Mouse (Mus musculus) midbrain, postnatal 0 days (tissue): ENCODE results near the gene Mast4. TPM values are rescaled to one million over a fixed set of nuclear protein-coding genes. Genes with fewer than 3 reads are reported as not detected.

Experiments used
- ATAC-seq: fragments of 200-750 bp; cut with Nextera tagmentation; 2 replicates; pipeline ENCODE4 v1.8.0; 2017; ENCODE audit warnings: moderate number of reproducible peaks, mild to moderate bottlenecking, moderate TSS enrichment, moderate library complexity; ENCODE audit not compliant: low FRiP score
- DNase-seq: peaks from one replicate; pipeline ENCODE4 v3.0.0-alpha.2; 2015; ENCODE audit warnings: low spot score
- H3K27ac ChIP-seq: fragments of 300-500 bp; sonication (generic); 2 replicates; pipeline ENCODE4 v1.5.1; 2014; ENCODE audit warnings: low read depth, mild to moderate bottlenecking, low read length, mixed read lengths
- H3K27me3 ChIP-seq: fragments of 300-500 bp; sonication (generic); 2 replicates; pipeline ENCODE4 v1.6.1; 2014; ENCODE audit warnings: low read length, control low read depth, mixed read lengths; ENCODE audit not compliant: insufficient read depth
- H3K36me3 ChIP-seq: fragments of 300-500 bp; sonication (generic); 2 replicates; pipeline ENCODE4 v1.6.1; 2014; ENCODE audit warnings: low read length, control low read depth, mixed read lengths; ENCODE audit not compliant: insufficient read depth
- H3K4me1 ChIP-seq: fragments of 300-500 bp; sonication (generic); 2 replicates; pipeline ENCODE4 v1.6.1; 2014; ENCODE audit warnings: mild to moderate bottlenecking, control low read depth, antibody characterized with exemption, low read length, mixed read lengths; ENCODE audit not compliant: insufficient read depth
- H3K4me2 ChIP-seq: fragments of 300-500 bp; sonication (generic); 2 replicates; pipeline ENCODE4 v1.6.1; 2014; ENCODE audit warnings: low read depth, mild to moderate bottlenecking, low read length, mixed read lengths; ENCODE audit not compliant: poor library complexity, severe bottlenecking
- H3K4me3 ChIP-seq: fragments of 300-500 bp; sonication (generic); 2 replicates; pipeline ENCODE4 v1.5.1; 2014; ENCODE audit warnings: low read depth, mild to moderate bottlenecking, low read length, moderate library complexity
- H3K9ac ChIP-seq: fragments of 300-500 bp; sonication (generic); replicated peaks from 2 replicates; pipeline ENCODE4 v1.6.1; 2014; ENCODE audit warnings: mild to moderate bottlenecking, low read length, moderate library complexity, mixed read lengths; ENCODE audit not compliant: poor library complexity, severe bottlenecking
- H3K9me3 ChIP-seq: fragments of 300-500 bp; sonication (generic); 2 replicates; pipeline ENCODE4 v1.6.1; 2016; ENCODE audit warnings: low read length, control low read depth
- CTCF ChIP-seq: IDR thresholded peaks from 2 replicates; pipeline ENCODE4 v1.5.1; 2016; ENCODE audit warnings: antibody characterized with exemption, mild to moderate bottlenecking
- WGBS: fragments of 180-500 bp; shearing (Covaris S2); extraction: QIAGEN DNeasy Blood & Tissue Kit; methylation state at CpG from one replicate; pipeline ENCODE4 v1.1.7; 2014; 5-methylcytosine and 5-hydroxymethylcytosine counted together
- polyA plus RNA-seq: library from polyadenylated mRNA; unstranded; fragments of >200 nt; fragmentation: Nextera tagmentation; extraction: Ambion mirVana; gene quantifications from 2 replicates; pipeline ENCODE4 v1.2.1, GENCODE M21; 2015
- total RNA-seq: library from RNA; depleted of rRNA; stranded (reverse); fragments of >200 nt; gene quantifications from 2 replicates; pipeline ENCODE4 v1.2.3, GENCODE M21; 2014

Gene Mast4
- total and polyA plus RNA-seq, 2 experiments from 2014 or later = 28.7 to 39.8 TPM

- Histone ChIP-seq H3K4me1 (no peaks in the 10 kb centered on the region), H3K27me3 (no peaks in the 10 kb centered on the region), H3K9me3 (no peaks in the 10 kb centered on the region), H3K4me3 (no peak overlapping the region), H3K4me2 (no peak overlapping the region), H3K36me3 (no peaks in the 10 kb centered on the region), H3K9ac (no peak overlapping the region), H3K27ac (no peak overlapping the region)
- WGBS = 48% methylated on average over 4 of the region's 4 CpGs
- no peak for DNase-seq
- no peak for ATAC-seq
- no peak for TF ChIP-seq CTCF
Measured at GRCm38 (mm10) chr13:103244053-103244452, 90.2 kb downstream of the Mast4 start.

GRCm38 (mm10) chr13:103241092-103241491, 93.2 kb downstream of the Mast4 start:
- no peak for TF ChIP-seq CTCF
- ATAC-seq (no peak), DNase-seq (no peak)
- no peaks in the 10 kb centered on the region for H3K36me3 ChIP-seq
- no peaks in the 10 kb centered on the region for H3K9me3 ChIP-seq
- H3K4me2 ChIP-seq = no peak overlapping the region
- no peak overlapping the region for H3K9ac ChIP-seq
- H3K4me3 ChIP-seq = no peak overlapping the region
- no peak overlapping the region for H3K27ac ChIP-seq
- no peaks in the 10 kb centered on the region for H3K4me1 ChIP-seq
- WGBS = 96% methylated on average over 4 of the region's 4 CpGs
- no peaks in the 10 kb centered on the region for H3K27me3 ChIP-seq

DNA sequence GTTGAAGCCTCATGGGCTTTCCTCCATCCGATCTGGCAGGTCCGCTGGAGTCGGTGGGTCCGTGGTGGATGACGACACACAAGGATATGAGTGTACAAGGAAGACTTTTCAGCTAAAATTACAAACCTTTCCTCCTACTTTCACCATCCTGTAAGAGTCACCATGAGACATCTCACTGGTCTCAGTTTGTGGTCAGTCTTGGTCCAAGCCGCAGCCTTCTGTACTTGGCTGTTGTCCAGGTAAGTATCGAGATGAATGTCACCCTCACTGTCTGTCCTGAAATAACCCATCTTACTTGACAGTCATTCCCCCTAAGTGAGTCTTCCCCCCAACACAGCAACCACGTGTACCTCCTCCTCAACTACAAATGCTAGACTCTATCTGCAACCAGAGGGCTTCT, 94.6 kb downstream of the Mast4 start:
- Histone ChIP-seq H3K4me1 (no peaks in the 10 kb centered on the region), H3K9ac (no peak overlapping the region), H3K9me3 (no peaks in the 10 kb centered on the region), H3K4me3 (no peak overlapping the region), H3K4me2 (no peak overlapping the region), H3K36me3 (no peaks in the 10 kb centered on the region), H3K27me3 (no peaks in the 10 kb centered on the region), H3K27ac (no peak overlapping the region)
- 92% methylated on average over 8 of the region's 8 CpGs for WGBS
- no peak for ATAC-seq
- no peak for TF ChIP-seq CTCF
- no peak for DNase-seq

GRCm38 (mm10) chr13:103238034-103238705, 96.1 kb downstream of the Mast4 start:
- H3K27ac ChIP-seq = no peak overlapping the region
- DNase-seq = no peak
- no peaks in the 10 kb centered on the region for H3K36me3 ChIP-seq
- H3K4me3 ChIP-seq = no peak overlapping the region
- H3K27me3 ChIP-seq = no peaks in the 10 kb centered on the region
- no peak for TF ChIP-seq CTCF
- WGBS = 95% methylated on average over 7 of the region's 7 CpGs
- no peaks in the 10 kb centered on the region for H3K4me1 ChIP-seq
- no peaks in the 10 kb centered on the region for H3K9me3 ChIP-seq
- no peak for ATAC-seq
- H3K9ac ChIP-seq = no peak overlapping the region
- no peak overlapping the region for H3K4me2 ChIP-seq

DNA sequence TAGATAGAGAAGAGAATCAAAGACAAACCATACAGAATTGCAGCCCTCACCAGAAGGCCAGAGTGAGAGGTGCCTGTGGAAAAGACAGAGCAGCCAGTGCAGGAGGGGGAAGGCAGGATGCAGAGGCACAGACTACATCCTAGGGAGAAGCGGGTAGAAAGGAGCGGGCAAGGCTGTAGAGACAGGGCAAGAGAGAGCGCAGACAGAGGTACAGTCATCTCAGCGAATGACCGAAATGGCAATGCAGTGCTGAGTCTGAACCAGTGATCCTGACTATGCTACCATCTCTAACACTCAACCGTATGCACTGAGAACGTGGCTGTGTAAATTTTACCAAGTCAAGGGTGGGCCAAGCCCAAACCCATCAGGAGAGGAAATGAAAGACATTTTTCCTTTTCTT, 102.1 kb downstream of the Mast4 start:
- no peaks in the 10 kb centered on the region for H3K4me1 ChIP-seq
- ATAC-seq (no peak), DNase-seq (no peak)
- no peaks in the 10 kb centered on the region for H3K36me3 ChIP-seq
- 97% methylated on average over 7 of the region's 7 CpGs for WGBS
- no peaks in the 10 kb centered on the region for H3K9me3 ChIP-seq
- no peak overlapping the region for H3K9ac ChIP-seq
- no peak overlapping the region for H3K4me2 ChIP-seq
- TF ChIP-seq CTCF = no peak
- no peak overlapping the region for H3K4me3 ChIP-seq
- H3K27me3 ChIP-seq = no peaks in the 10 kb centered on the region
- H3K27ac ChIP-seq = no peak overlapping the region

DNA sequence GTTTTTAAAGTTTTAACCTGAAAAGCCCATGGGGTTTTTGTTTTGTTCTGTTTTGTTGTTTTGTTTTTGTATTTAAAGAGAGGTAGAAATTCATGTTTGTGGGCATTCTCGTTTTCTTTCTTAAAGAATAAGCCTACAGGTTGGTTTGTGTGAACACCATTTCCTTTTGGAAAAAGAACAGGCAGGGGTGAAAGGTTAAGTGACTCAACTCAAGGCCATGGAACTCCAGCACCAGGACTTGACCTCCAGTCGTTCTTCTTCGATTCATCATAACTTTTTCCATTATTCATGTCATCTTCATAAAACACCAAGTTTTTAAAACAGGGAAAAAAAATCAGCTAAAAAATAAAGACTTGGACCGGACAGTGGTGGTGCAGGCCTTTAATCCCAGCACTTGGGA, 105.2 kb downstream of the Mast4 start:
- WGBS = 89% methylated on average over 4 of the region's 4 CpGs
- Histone ChIP-seq H3K4me1 (no peaks in the 10 kb centered on the region; the same call in 1 of the 2 replicates), H3K4me3 (no peak overlapping the region), H3K9me3 (no peaks in the 10 kb centered on the region), H3K4me2 (no peak overlapping the region), H3K36me3 (no peaks in the 10 kb centered on the region), H3K27me3 (no peaks in the 10 kb centered on the region), H3K9ac (no peak overlapping the region), H3K27ac (no peak overlapping the region)
- no peak for TF ChIP-seq CTCF
- DNase-seq = no peak
- ATAC-seq = no peak
